Mouse (Mus musculus) large intestine, adult 2 months (tissue): Measurements from ENCODE around the gene Cfl2. TPM values are rescaled to one million over a fixed set of nuclear protein-coding genes. Genes with fewer than 3 reads are reported as not detected.
"Not testable (repeated sequence)": the region's sequence is repeated elsewhere in the genome, so short reads cannot be mapped to it uniquely, and the experiment has no call there.

Experiments used
- DNase-seq: peaks from one replicate; pipeline ENCODE4 v3.0.0-alpha.2; 2012; ENCODE audit warnings: low read depth, low spot score
- WGBS: fragments of 180-500 bp; shearing (Covaris S2); methylation state at CpG from one replicate; pipeline ENCODE4 v1.1.7; 2018; 5-methylcytosine and 5-hydroxymethylcytosine counted together
- polyA plus RNA-seq: library from polyadenylated mRNA; depleted of rRNA; stranded (reverse); fragments of >200 nt; gene quantifications from 2 replicates; pipeline ENCODE4 v1.2.3, GENCODE M21; 2012; rRNA removed

Cfl2 gene
- polyA plus RNA-seq, 1 experiment, result 21.7 TPM

- no peak for DNase-seq
- 63% methylated on average over 9 of the region's 9 CpGs for WGBS
Measured at GRCm38 (mm10) chr12:54833856-54834399, 28.7 kb downstream of the Cfl2 start.

- 98% methylated on average over 1 of the region's 1 CpGs for WGBS
- DNase-seq, result not testable (repeated sequence)
Measured at GRCm38 (mm10) chr12:54831927-54832326, 30.8 kb downstream of the Cfl2 start.

DNA sequence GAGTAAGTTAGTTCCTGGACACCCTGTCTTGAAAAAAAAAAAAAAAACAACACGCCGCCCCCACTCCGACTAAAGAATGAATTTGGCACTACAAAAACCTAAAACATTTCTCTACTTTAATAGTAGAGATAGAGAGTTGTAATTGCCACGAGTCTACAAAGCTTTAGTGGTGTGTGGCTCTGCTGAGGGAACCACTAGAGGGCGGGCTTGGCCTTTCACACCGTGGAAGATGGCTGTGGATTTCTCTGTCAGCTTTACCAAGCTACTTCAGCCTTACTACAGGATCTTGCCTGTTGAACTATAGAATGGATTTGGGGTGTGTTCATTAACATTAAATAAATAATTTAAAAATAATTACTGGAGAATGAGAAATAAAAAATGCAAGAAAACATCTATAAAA, 32.1 kb downstream of the Cfl2 start:
- 8% methylated on average over 6 of the region's 6 CpGs for WGBS
- peak; percentile 53 for DNase-seq

DNA sequence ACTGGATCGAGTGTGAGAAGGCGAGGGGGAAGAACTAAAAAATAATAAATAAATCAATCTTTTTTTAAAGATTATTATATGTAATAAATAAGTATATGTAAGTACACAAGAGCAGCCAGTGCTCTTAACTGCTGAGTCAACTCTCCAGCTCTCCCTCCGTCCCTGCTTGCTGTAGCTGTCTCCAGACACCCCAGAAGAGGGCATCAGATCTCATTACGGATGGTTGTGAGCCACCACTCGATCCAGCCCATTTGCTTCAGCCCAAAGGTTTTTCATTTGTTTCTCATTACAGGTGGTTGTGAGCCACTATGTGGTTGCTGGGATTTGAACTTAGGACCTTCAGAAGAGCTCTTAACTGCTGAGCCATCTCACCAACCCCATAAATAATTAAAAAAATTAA, 32.8 kb downstream of the Cfl2 start:
- WGBS, result 57% methylated on average over 5 of the region's 5 CpGs
- no peak for DNase-seq

DNA sequence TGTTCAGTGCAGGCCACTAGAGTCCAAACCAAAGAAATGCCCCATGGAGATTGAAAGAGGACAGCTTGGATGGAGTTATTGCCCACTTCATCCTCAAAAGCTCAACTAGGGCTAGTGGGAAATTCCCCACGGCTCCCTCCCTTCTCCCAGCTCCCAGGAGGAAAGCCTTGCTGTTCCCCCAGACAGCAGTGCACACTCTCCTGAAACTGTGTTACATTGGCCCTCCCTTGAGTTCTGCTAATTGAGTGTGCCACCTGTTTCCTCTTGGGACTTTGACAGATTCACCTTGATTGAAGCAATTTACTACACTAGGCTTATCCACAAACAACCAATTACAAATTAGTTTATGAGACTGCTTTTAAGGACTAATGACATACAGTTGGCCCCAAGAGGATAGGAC, 34.6 kb downstream of the Cfl2 start:
- DNase-seq, result no peak
- 55% methylated on average over 1 of the region's 1 CpGs for WGBS

DNA sequence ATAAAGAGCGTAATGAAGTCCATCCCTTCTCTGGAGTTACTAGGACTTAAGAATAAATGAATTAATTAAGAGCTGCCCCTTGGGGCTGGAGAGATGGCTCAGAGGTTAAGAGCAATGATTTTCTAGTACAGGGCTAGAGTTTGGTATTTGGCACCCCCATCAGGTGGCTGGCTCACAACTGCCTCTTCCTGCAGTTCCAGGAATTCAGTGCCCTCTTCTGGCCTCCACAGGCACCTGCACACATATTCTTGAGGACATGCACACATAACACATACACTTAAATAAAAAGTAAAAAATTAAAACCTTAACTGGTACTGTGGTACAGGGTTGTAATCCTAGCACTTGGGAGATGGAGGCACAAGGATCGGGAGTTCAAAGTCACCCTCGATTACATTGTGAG, 37.5 kb downstream of the Cfl2 start:
- DNase-seq, result no peak
- 98% methylated on average over 3 of the region's 3 CpGs for WGBS

DNA sequence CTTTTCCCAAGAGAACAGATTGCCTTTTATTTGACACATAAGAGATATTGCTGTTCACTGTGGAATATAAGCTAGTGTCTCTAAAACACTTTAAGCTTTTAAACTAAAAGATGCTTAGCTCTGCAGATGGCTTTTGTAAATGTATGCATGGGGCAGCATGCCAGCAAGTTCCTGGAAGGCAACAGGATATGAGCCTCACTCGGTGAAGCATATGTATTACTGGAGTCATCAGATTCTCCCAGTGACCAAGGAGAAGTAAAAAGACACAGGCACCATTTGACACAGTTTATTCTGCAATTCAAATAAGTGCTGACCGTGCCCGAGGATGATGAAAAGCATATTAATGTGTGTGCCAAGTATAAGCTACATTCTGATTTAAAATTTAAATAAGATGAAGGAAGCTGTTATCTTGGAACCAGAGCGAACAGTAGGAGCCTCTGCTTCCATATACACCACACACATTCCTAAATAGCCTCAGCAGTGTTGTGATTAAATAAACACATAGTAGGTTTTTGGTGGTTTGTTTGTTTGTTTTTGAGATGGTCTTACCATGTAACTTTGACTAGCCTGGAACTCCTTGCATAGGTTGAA, 39.7 kb downstream of the Cfl2 start:
- no peak for DNase-seq
- WGBS, result 40% methylated on average over 4 of the region's 4 CpGs

DNA sequence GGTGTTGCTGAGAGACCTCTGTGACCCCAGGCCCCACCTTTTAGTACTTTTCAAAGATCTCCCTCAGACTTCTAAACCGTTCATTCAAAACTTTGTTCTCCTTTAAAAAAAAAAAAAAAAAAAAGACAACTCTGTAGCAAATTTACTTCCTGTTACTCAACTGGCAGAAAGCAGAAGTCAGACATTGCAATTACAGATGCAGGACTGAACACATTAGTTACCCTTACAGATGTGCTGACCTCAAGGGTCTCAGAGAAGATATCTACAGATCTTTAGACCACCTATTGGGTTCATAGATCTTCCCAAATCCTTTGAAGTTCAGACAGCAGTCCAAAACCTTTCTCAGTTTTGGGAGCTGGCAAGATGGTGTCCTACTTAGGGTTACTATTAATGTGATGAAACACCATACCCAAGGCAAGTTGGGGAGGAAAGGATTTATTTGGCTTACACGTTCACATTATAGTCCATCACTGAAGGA, 42.0 kb downstream of the Cfl2 start:
- DNase-seq, result no peak
- 43% methylated on average over 2 of the region's 2 CpGs for WGBS

- 41% methylated on average over 6 of the region's 6 CpGs for WGBS
- DNase-seq, result no peak
Measured at GRCm38 (mm10) chr12:54819181-54819935, 43.3 kb downstream of the Cfl2 start.

- DNase-seq, result no peak
Measured at GRCm38 (mm10) chr12:54810142-54810541, 52.5 kb downstream of the Cfl2 start.

More at GRCm38 (mm10) chr12:54810142-54810541, 52.5 kb downstream of the Cfl2 start:
- WGBS, result 18% methylated on average over 2 of the region's 2 CpGs

Other genes starting within 250 kb of the Cfl2 start
- 80.5 and 124 TPM in 2 replicates for gene Sptssa, start 206.3 kb downstream of the Cfl2 start, polyA plus RNA-seq
- 6.5 and 8.7 TPM in 2 replicates for gene Eapp, start 167.0 kb downstream of the Cfl2 start, polyA plus RNA-seq
- gene Snx6, start 67.2 kb downstream of the Cfl2 start, polyA plus RNA-seq, result 20.7 and 26.0 TPM in 2 replicates
- gene Gm20403, start 123.7 kb upstream of the Cfl2 start, polyA plus RNA-seq, result not detected in 2 replicates
- 4.4 and 6.4 TPM in 2 replicates for gene Baz1a, start 151.5 kb upstream of the Cfl2 start, polyA plus RNA-seq
- gene 2700097O09Rik, start 217.2 kb upstream of the Cfl2 start, polyA plus RNA-seq, result 7.0 and 8.2 TPM in 2 replicates
- 7.8 and 13.0 TPM in 2 replicates for gene Srp54a, start 217.4 kb upstream of the Cfl2 start, polyA plus RNA-seq